Mouse (Mus musculus): ENCODE measurements around the gene Nap1l5. TPM values are rescaled to one million over a fixed set of nuclear protein-coding genes. Genes with fewer than 3 reads are reported as not detected.

Gene Nap1l5
- 0.06 and 0.10 TPM in 2 replicates for polyA plus RNA-seq (2012)

GRCm38 (mm10) chr6:58906852-58907261, at the start of gene Nap1l5:
TSS of gene Nap1l5 (minus strand) at chr6:58907076.

Other genes with a start within 250 kb of the Nap1l5 start
- 5.3 and 5.5 TPM in 2 replicates for gene Herc3, start 75.6 kb downstream of the Nap1l5 start, polyA plus RNA-seq (2012)
- 0.22 TPM in 1 of 2 replicates, not detected in the other for gene Fam13a, start 117.5 kb upstream of the Nap1l5 start, polyA plus RNA-seq (2012)